Mouse (Mus musculus) C2C12 (cell line): ENCODE data around the gene Cspg4. TPM values are rescaled to one million over a fixed set of nuclear protein-coding genes. Genes with fewer than 3 reads are reported as not detected.

Experiments used
- H3K27me3 ChIP-seq: one replicate; pipeline ENCODE4 v1.6.1; 2011; ENCODE audit not compliant: control insufficient read depth, insufficient read depth, insufficient read length
- H3K36me3 ChIP-seq: one replicate; pipeline ENCODE4 v1.6.1; 2011; ENCODE audit not compliant: control insufficient read depth, insufficient read depth
- H3K4me3 ChIP-seq: one replicate; pipeline ENCODE4 v1.5.1; 2011; ENCODE audit warnings: mild to moderate bottlenecking, control low read depth; ENCODE audit not compliant: poor library complexity, insufficient read depth, severe bottlenecking
- H3K79me2 ChIP-seq: one replicate; pipeline ENCODE4 v1.6.1; 2011; ENCODE audit not compliant: control insufficient read depth, insufficient read depth
- H3K79me3 ChIP-seq: one replicate; pipeline ENCODE4 v1.6.1; 2011; ENCODE audit warnings: low read depth, control low read depth
- H3ac ChIP-seq: one replicate; pipeline ENCODE3; 2011; ENCODE audit warnings: low read depth; ENCODE audit not compliant: control insufficient read depth, insufficient read length
- CEBPB ChIP-seq: IDR thresholded peaks from one replicate; pipeline ENCODE4 v1.6.1; 2011; ENCODE audit warnings: low read depth, mild to moderate bottlenecking, control low read depth, moderate library complexity
- CTCF ChIP-seq: IDR thresholded peaks from one replicate; pipeline ENCODE4 v1.5.1; 2011; ENCODE audit not compliant: control insufficient read depth, insufficient read depth, insufficient read length
- FOSL1 ChIP-seq: IDR thresholded peaks from one replicate; pipeline ENCODE4 v1.8.0; 2011; ENCODE audit warnings: mild to moderate bottlenecking, low read length; ENCODE audit not compliant: poor library complexity, insufficient read depth, severe bottlenecking
- MAX ChIP-seq: IDR thresholded peaks from one replicate; pipeline ENCODE4 v1.6.1; 2011; ENCODE audit warnings: mild to moderate bottlenecking, control low read depth
- MYOD1 ChIP-seq: IDR thresholded peaks from one replicate; pipeline ENCODE4 v1.6.1; 2011; ENCODE audit warnings: low read depth; ENCODE audit not compliant: control insufficient read depth, insufficient read length
- MYOG ChIP-seq: IDR thresholded peaks from one replicate; pipeline ENCODE4 v1.6.1; 2011; ENCODE audit not compliant: control insufficient read depth, insufficient read length; ENCODE audit errors: extremely low read depth
- USF1 ChIP-seq: IDR thresholded peaks from one replicate; pipeline ENCODE4 v1.6.1; 2011; ENCODE audit warnings: low read depth, mild to moderate bottlenecking, control low read depth, moderate library complexity
- polyA plus RNA-seq: library from polyadenylated mRNA; unstranded; fragments of >200 nt; fragmentation: generic; extraction: Trizol; gene quantifications from one replicate; pipeline ENCODE4 v1.2.1, GENCODE M21; 2012; ENCODE audit warnings: missing spikeins

The Cspg4 gene
- polyA plus RNA-seq, 1 experiment: 42.8 TPM

GRCm38 (mm10) chr9:56844644-56845043 is 20.2 kb upstream of the Cspg4 start:
- no peaks in the 10 kb centered on the region for H3K79me2 ChIP-seq
- H3K27me3 ChIP-seq: no peaks in the 10 kb centered on the region
- no peak for TF ChIP-seq USF1
- TF ChIP-seq MAX: no peak
- TF ChIP-seq MYOD1: no peak
- no peak for TF ChIP-seq CTCF
- no peak for TF ChIP-seq FOSL1
- no peak for TF ChIP-seq MYOG
- TF ChIP-seq CEBPB: no peak
- H3ac ChIP-seq: no peak overlapping the region
- H3K4me3 ChIP-seq: no peak overlapping the region
- no peaks in the 10 kb centered on the region for H3K79me3 ChIP-seq
- no peaks in the 10 kb centered on the region for H3K36me3 ChIP-seq

- peak; percentile 88 for TF ChIP-seq CTCF
- TF ChIP-seq CEBPB: no peak
- Histone ChIP-seq H3ac (no peak overlapping the region), H3K79me3 (no peaks in the 10 kb centered on the region), H3K27me3 (no peaks in the 10 kb centered on the region), H3K79me2 (no peaks in the 10 kb centered on the region), H3K4me3 (no peak overlapping the region), H3K36me3 (no peaks in the 10 kb centered on the region)
Measured at GRCm38 (mm10) chr9:56847523-56847922, 17.3 kb upstream of the Cspg4 start.

GRCm38 (mm10) chr9:56850128-56850904 is 14.5 kb upstream of the Cspg4 start:
- no peaks in the 10 kb centered on the region for H3K27me3 ChIP-seq
- TF ChIP-seq FOSL1 (no peak), MYOD1 (no peak), CTCF (no peak), CEBPB (peak; percentile 5), MYOG (no peak), USF1 (no peak), MAX (no peak)
- no peaks in the 10 kb centered on the region for H3K79me3 ChIP-seq
- no peak overlapping the region for H3ac ChIP-seq
- no peaks in the 10 kb centered on the region for H3K36me3 ChIP-seq
- no peaks in the 10 kb centered on the region for H3K79me2 ChIP-seq
- H3K4me3 ChIP-seq: no peak overlapping the region

- H3K79me2 ChIP-seq: no peaks in the 10 kb centered on the region
- TF ChIP-seq CTCF (no peak), FOSL1 (no peak)
- H3K27me3 ChIP-seq: no peaks in the 10 kb centered on the region
- no peak overlapping the region for H3K4me3 ChIP-seq
- H3K79me3 ChIP-seq: no peaks in the 10 kb centered on the region
- H3ac ChIP-seq: no peak overlapping the region
- no peaks in the 10 kb centered on the region for H3K36me3 ChIP-seq
Measured at GRCm38 (mm10) chr9:56850905-56851252, 14.0 kb upstream of the Cspg4 start.

- Histone ChIP-seq H3K27me3 (no peaks in the 10 kb centered on the region), H3ac (no peak overlapping the region), H3K36me3 (no peaks in the 10 kb centered on the region), H3K79me2 (no peaks in the 10 kb centered on the region), H3K79me3 (no peaks in the 10 kb centered on the region), H3K4me3 (no peak overlapping the region)
- TF ChIP-seq MYOD1: peak; percentile 10
- no peak for TF ChIP-seq FOSL1
Measured at GRCm38 (mm10) chr9:56851778-56852177, 13.1 kb upstream of the Cspg4 start.

GRCm38 (mm10) chr9:56857463-56857862 is 7.4 kb upstream of the Cspg4 start:
- TF ChIP-seq USF1 (no peak), FOSL1 (no peak), MYOG (no peak), MAX (no peak), CTCF (no peak), MYOD1 (no peak), CEBPB (no peak)
- H3K79me3 ChIP-seq: no peaks in the 10 kb centered on the region
- H3K79me2 ChIP-seq: no peaks in the 10 kb centered on the region
- no peaks in the 10 kb centered on the region for H3K27me3 ChIP-seq
- H3K36me3 ChIP-seq: no peaks in the 10 kb centered on the region
- H3K4me3 ChIP-seq: no peak overlapping the region
- no peak overlapping the region for H3ac ChIP-seq
